Mouse (Mus musculus) bone marrow, adult 2 months (tissue): ENCODE data around the gene Chrna5. TPM values are rescaled to one million over a fixed set of nuclear protein-coding genes. Genes with fewer than 3 reads are reported as not detected.

Experiments
- H3K27ac ChIP-seq: fragments of 200-500 bp; 2 replicates; pipeline ENCODE4 v1.5.1; 2012; ENCODE audit warnings: low read depth, mild to moderate bottlenecking, control low read depth, inconsistent platforms, low read length; ENCODE audit not compliant: control insufficient read depth, poor library complexity, insufficient read depth
- H3K4me1 ChIP-seq: fragments of 200-500 bp; 2 replicates; pipeline ENCODE4 v1.6.1; 2011; ENCODE audit warnings: low read length; ENCODE audit not compliant: control insufficient read depth, insufficient read depth
- H3K4me3 ChIP-seq: fragments of 200-500 bp; replicated peaks from 2 replicates; pipeline ENCODE3; 2011; ENCODE audit warnings: mild to moderate bottlenecking, low read depth, low read length, control low read depth; ENCODE audit not compliant: control insufficient read depth
- CTCF ChIP-seq: fragments of 200-500 bp; IDR thresholded peaks from 2 replicates; pipeline ENCODE4 v1.5.1; 2011; ENCODE audit warnings: low read length, control low read depth; ENCODE audit not compliant: control insufficient read depth, insufficient read depth
- POLR2A ChIP-seq: fragments of 200-500 bp; IDR thresholded peaks from 2 replicates; pipeline ENCODE4 v1.6.1; 2011; ENCODE audit warnings: low read depth, mild to moderate bottlenecking, control low read depth, low read length, borderline replicate concordance; ENCODE audit not compliant: control insufficient read depth
- WGBS: fragments of 180-500 bp; shearing (Covaris S2); methylation state at CpG from one replicate; pipeline ENCODE4 v1.1.7; 2018; 5-methylcytosine and 5-hydroxymethylcytosine counted together
- polyA plus RNA-seq: library from polyadenylated mRNA; stranded (reverse); fragments of >200 nt; gene quantifications from 2 replicates; pipeline ENCODE4 v1.2.4, GENCODE M21; 2011; ENCODE audit warnings: low replicate concordance; ENCODE audit not compliant: missing spikeins, insufficient read depth, insufficient read length

Chrna5 gene
- polyA plus RNA-seq, 1 experiment, result not detected

DNA sequence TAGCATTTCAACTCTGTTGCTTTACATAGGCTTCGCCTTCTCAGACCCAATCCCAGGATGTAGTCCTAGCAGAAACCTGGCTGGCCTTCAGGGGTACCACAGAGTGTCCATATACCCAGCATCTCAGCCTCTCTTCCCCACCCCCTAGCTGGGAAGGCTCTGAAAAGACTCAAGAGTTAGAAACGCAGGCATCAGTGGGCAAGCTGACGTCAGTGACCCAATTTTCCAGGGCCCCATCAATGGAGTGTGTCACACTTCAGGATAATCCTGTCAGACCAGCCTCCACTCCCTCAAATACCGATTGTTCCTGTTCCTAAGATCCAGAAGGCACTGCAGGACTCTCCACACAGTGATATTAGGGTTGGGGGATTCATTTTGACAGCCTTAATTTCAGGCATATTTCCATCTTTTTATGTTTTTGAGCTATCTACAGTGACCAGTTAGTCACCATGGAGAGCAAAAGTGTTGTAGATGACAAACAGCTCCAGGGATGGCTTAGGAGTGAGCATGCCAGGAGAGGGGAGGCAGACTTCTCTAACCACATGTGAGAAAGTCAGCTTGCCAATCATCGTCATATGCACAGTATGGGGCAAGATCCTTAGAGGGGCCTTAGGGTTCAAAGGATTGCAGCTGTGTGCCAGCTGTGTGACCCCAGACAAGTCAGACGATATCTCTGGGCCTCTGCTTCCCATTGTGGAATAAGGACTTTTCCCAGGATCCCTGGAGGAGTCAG lies 50.9 kb downstream of the Chrna5 start:
- Histone ChIP-seq H3K27ac (no peak overlapping the region), H3K4me1 (no peaks in the 10 kb centered on the region), H3K4me3 (no peak overlapping the region)
- 63% methylated on average over 6 of the region's 6 CpGs for WGBS
- no peak for TF ChIP-seq POLR2A
- TF ChIP-seq CTCF, result no peak

DNA sequence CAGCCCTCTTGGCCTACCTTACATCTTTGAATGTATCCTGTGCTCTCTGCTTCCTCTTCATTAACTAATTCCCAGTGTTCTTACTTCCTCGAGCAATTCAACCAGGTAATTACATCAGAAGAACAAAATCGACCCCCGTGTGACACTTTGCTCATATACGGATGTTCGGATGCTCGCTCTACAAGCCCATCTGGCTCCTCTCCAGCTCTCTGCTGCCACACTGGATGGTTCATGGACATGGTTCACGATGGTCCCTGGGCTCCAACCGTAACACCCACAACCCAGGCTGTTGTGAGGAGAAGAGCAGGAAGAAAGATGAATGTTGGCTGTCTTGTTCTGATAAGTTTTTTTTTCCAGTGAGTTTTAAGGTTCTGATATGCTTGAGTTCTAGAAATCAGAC lies 58.3 kb downstream of the Chrna5 start:
- Histone ChIP-seq H3K4me1 (no peaks in the 10 kb centered on the region; the same call in 1 of the 2 replicates), H3K4me3 (no peak overlapping the region), H3K27ac (no peak overlapping the region)
- 79% methylated on average over 8 of the region's 8 CpGs for WGBS
- TF ChIP-seq CTCF (no peak), POLR2A (no peak)

DNA sequence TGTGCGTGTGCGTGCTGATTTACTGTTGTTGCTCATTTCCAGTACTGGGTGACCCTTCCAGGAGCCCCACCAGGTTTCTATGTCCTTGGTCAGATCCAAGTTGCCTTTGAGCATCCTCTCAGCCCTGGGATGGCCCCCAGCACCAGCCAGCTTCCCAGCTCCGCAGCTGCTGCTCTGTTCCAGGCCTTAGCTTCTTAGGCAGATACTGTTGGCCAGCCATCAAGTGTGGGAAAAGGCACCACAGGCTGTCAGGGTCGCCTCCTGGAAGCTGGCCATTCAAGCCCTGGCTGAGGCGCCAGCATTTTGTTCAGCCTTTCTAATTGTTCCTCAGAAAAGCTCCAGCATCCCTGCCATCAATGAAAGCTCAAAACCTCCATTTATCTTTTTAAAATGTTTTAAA lies 59.3 kb downstream of the Chrna5 start:
- H3K4me3 ChIP-seq, result no peak overlapping the region
- no peak for TF ChIP-seq POLR2A
- TF ChIP-seq CTCF, result no peak
- no peaks in the 10 kb centered on the region; the same call in 1 of the 2 replicates for H3K4me1 ChIP-seq
- no peak overlapping the region for H3K27ac ChIP-seq
- WGBS, result 72% methylated on average over 5 of the region's 5 CpGs

DNA sequence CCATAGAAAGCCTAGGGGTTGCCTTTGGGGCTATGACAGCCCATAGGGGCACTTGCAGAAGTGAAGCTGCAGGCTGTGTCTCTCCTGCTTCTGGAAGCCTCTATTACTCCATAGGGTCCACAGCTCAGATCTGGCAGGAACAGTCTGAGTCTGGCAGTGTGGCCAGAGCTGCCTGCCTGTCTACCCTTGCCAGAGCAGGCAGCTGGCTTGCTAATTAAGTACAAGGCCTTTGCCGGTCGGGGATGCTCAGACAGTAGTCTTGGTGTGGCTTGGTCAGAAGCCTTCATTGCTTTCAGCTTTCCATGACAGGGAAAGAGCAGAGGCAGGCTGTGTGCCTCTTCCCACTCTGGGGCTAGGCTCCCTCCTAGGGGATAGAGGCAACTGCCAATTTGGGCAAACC lies 60.7 kb downstream of the Chrna5 start:
- Histone ChIP-seq H3K4me1 (no peaks in the 10 kb centered on the region; the same call in 1 of the 2 replicates), H3K4me3 (no peak overlapping the region), H3K27ac (no peak overlapping the region)
- TF ChIP-seq POLR2A, result no peak
- TF ChIP-seq CTCF, result no peak
- 93% methylated on average over 2 of the region's 2 CpGs for WGBS

DNA sequence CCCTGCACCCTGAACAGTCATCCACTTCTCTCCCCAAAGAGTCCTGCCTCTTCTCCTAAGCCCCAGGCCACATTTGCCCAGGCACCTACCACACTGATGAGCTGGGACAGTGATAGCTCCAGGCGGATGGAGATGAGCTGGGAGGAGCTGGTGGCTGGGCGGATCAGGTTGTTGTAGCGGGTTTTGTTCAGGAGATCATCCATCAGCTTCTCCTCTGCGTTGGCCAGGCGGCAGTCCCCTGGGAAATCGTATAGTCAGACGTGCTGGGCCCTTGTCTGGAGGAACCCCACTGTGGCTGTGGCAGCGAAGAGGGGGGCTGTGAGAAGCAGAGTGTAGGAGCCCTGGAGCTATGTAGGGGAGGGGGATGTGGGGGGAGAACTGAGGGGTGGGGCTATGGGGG lies 63.0 kb downstream of the Chrna5 start:
- TF ChIP-seq CTCF (no peak), POLR2A (no peak)
- Histone ChIP-seq H3K4me3 (no peak overlapping the region), H3K4me1 (no peaks in the 10 kb centered on the region; the same call in 1 of the 2 replicates), H3K27ac (no peak overlapping the region)
- WGBS, result 76% methylated on average over 8 of the region's 8 CpGs

DNA sequence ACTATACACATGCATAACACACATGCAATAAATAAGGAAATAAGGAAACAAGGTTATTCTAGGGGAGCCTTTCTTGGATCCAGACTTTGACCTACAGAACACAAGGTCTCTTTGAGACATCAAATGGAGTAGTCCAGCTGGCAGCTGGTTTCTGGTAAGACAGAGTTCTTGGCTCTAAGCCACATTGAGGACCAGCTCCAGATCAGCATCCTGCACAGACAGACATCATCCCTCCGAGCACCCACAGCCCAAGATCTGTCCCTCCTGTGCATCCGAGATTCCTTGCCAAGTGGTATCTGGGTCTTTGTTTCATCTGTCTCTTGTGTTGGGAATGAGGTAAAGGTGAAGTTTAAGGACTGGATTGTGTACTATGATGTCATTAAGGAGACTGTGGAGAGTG lies 64.3 kb downstream of the Chrna5 start:
- Histone ChIP-seq H3K4me3 (no peak overlapping the region), H3K27ac (no peak overlapping the region), H3K4me1 (no peaks in the 10 kb centered on the region)
- 69% methylated on average over 2 of the region's 2 CpGs for WGBS
- no peak for TF ChIP-seq POLR2A
- TF ChIP-seq CTCF, result no peak

DNA sequence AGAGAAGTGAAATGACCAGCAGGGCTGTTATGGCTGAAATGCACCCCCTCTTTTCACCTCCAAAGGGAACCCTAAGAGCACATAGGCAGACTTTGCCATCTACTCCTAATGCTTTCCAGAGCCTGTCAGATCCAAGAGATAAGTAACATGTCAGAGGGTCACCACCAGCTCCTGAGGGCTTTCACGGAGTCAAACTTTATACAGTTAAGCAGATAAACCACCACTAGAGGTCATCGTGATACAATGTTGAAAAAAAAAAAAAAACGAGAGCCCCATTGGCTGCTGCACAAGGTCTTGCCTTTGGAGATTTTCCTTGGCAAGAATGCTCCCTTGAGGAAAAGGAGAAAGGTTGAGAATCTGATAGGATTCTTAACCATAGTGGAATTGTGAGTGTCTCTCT lies 66.1 kb downstream of the Chrna5 start:
- TF ChIP-seq CTCF (no peak), POLR2A (no peak)
- no peaks in the 10 kb centered on the region for H3K4me1 ChIP-seq
- no peak overlapping the region for H3K27ac ChIP-seq
- 0% methylated on average over 3 of the region's 3 CpGs for WGBS
- no peak overlapping the region for H3K4me3 ChIP-seq

DNA sequence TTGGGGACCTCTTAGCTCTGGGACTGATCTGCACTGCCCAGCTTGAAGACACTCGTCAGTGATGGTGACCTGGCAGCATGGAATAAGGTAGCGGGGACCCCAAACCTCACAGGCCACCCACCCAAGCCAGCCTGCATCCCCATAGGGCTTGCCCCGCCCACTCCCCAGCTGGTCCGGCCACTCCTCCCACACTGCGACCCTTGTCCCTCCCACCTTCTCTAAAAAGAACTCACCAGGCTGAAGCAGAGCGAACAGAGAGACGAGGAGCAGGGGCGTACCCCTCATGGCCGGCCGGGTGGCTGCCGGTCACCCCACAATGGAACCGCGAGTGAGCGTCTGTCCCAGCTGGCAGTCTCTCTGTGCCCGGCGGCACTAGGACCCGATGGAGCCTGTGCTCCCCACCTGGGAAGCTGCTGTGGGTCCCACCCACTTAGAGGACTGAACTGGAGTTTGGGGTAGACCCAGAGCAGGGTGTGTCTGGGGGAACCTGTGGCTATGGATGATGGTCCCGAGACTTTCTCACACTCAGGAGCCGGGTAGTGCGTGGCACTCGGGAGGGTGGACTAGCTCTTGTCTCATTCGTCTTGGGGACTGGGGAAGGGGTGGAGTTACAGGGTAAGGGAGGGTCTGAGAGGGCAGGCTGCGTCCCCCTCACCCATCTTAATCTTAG lies 67.7 kb downstream of the Chrna5 start, which contains the start of gene Chrnb4:
Gene Chrnb4 (minus strand): TSS at position 569 of the 670 bp plus-strand sequence.
- WGBS, result 3% methylated on average over 23 of the region's 23 CpGs
- H3K4me3 ChIP-seq, result no peak within 1 kb of the TSS
- TF ChIP-seq POLR2A (no peak), CTCF (no peak)
- H3K27ac ChIP-seq, result no peak within 1 kb of the TSS
- H3K4me1 ChIP-seq, result no peaks in the 10 kb centered on the region

DNA sequence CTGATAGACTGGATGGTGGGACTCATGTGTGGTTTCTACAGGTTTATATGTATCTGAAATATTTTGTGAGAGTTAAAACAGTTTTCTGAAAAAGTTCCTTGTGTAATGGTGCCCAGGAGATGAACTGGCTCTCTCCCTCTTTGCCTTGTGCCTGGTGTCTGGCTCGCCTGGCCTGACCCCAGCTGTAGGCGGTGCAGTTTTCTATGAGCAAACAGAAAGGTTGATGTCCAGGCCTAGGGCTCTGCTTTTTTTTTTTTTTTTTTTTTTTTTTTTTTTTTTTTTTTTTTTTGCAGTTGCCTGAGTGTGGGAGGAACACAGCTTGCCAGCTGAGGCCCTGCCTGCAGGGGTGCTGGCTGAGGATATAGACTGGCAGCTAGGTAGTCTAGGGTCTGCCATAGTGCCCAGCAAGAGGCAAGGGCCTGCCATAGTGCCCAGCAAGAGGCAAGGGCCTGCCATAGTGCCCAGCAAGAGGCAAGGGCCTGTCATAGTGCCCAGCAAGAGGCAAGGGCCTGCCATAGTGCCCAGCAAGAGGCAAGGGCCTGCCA lies 74.8 kb downstream of the Chrna5 start:
- TF ChIP-seq CTCF (no peak), POLR2A (no peak)
- H3K4me3 ChIP-seq, result no peak overlapping the region
- WGBS, result 84% methylated on average over 2 of the region's 2 CpGs
- no peaks in the 10 kb centered on the region for H3K4me1 ChIP-seq
- H3K27ac ChIP-seq, result no peak overlapping the region

Other genes with a start within 250 kb of the Chrna5 start
- gene Wdr61, start 246.4 kb upstream of the Chrna5 start, polyA plus RNA-seq, result 28.3 and 30.4 TPM in 2 replicates
- gene Crabp1, start 216.1 kb upstream of the Chrna5 start, polyA plus RNA-seq, result 1.7 and 23.1 TPM in 2 replicates
- 9.8 and 17.7 TPM in 2 replicates for gene Ireb2, start 117.1 kb upstream of the Chrna5 start, polyA plus RNA-seq
- 1.2 TPM in 1 of 2 replicates, not detected in the other for gene Hykk, start 63.6 kb upstream of the Chrna5 start, polyA plus RNA-seq
- 86.1 and 122 TPM in 2 replicates for gene Psma4, start 30.1 kb upstream of the Chrna5 start, polyA plus RNA-seq
- 8.6 and 16.1 TPM in 2 replicates for gene AY074887, start 29.9 kb upstream of the Chrna5 start, polyA plus RNA-seq
- gene Chrna3, start 45.7 kb downstream of the Chrna5 start, polyA plus RNA-seq, result not detected in 2 replicates
- not detected in 2 replicates for gene Chrnb4, start 67.9 kb downstream of the Chrna5 start, polyA plus RNA-seq
- 9.0 and 13.1 TPM in 2 replicates for gene Ube2q2, start 168.0 kb downstream of the Chrna5 start, polyA plus RNA-seq
- gene Fbxo22, start 228.0 kb downstream of the Chrna5 start, polyA plus RNA-seq, result 12.6 and 19.8 TPM in 2 replicates